Mouse (Mus musculus) mesoderm, embryonic 11.5 days (tissue): ENCODE measurements around the gene Olfr120.
"Not testable (repeated sequence)": the region's sequence is repeated elsewhere in the genome, so short reads cannot be mapped to it uniquely, and the experiment has no call there.

Source experiments
- DNase-seq: peaks from one replicate; pipeline ENCODE4 v3.0.0-alpha.2; 2012; ENCODE audit warnings: low read depth, low spot score

Gene Olfr120

DNA sequence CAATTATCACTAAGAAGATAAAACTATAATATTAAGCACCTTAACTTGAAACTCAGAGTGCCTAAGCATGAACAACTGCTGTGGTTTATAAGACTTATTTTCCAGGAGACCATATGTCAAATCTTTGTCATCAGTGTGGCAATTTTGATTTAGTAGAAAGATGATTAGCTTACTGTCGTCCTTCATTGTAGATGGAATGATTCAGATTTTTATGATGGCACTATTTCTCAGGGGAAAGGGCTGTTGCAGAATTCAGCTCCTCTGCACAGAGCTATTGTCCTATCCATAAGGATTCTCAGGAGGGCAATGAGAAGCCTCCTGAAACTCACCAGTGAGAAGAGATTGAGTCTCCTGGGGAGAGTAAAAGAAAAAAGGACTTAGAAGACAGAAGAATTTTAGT is at the start of gene Olfr120:
Olfr120 (plus strand) TSS at position 301 of the 400 bp plus-strand sequence.
- no peak for DNase-seq

DNA sequence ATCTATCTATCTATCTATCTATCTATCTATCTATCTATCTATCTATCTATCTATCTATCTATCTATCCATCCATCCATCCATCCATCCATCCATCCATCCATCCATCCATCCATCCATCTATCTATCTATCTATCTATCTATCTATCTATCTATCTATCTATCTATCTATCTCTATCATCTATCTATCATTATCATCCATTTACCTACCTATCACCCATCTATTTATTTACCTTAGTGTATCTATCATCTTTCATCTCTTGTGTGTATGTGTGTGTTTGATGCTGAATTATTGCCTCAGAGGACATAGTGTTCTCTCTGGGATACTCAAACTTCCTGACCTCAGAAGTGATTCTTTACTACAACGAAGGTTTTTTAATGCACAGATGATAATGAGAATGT is 25.3 kb upstream of the Olfr120 start, which contains the start of gene Olfr119:
Olfr119 (plus strand) TSS at position 301 of the 400 bp plus-strand sequence.
- DNase-seq: not testable (repeated sequence)

DNA sequence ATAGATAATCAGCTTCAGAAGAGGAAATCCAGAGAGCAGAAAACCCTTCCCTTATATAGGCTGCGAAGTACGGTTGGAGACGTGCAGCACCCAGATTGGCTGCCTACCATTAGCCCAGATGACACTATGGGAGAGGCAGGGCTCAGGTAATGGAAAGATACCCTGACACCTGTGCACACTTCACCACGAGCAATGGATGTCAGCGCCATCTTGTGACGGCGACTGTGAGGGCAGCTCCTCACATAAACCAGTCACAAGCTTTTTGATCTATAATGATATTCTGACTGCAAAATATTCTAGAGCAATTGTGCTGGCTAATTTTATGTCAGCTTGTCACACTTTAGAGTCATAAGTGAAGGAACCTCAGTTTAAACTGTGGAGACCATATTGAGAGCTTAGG is 16.5 kb downstream of the Olfr120 start:
- DNase-seq: no peak

DNA sequence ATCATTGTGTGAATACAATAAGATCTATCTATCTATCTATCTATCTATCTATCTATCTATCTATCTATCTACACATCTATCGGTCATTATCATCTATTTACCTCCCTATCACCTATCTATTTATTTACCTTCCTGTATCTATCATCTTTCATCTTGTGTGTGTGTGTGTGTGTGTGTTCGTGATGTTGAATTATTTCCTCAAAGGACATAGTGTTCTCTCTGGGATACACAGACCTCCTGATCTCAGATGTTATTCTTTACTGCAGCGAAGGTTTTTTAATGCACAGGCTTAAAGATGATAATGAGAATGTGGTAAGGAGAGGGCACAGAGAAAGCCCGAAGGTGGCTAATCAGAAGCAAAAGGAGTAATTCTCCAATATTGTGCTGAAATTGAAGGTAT is 46.7 kb downstream of the Olfr120 start, which contains the start of gene Olfr122:
Olfr122 (plus strand) TSS at position 301 of the 400 bp plus-strand sequence.
- no peak for DNase-seq
